Mouse (Mus musculus): ENCODE results near the gene Serpinb6a. TPM values are rescaled to one million over a fixed set of nuclear protein-coding genes. Genes with fewer than 3 reads are reported as not detected.
A peak's percentile ranks its signal among the peaks of the same experiment; 100 is the strongest.

Gene Serpinb6a
- polyA plus RNA-seq, 1 experiment from 2014 or later, result 12.9 TPM

GRCm38 (mm10) chr13:34037172-34038055, 34.8 kb upstream of the Serpinb6a start, which contains the start of gene Bphl:
Gene Bphl, plus strand, starts transcription at chr13:34037597.
- WGBS (ENCODE audit: insufficient replicate concordance), result under 1% methylated on average over 37 of the region's 37 CpGs
- Histone ChIP-seq H3K9ac (peak within 1 kb of the TSS; percentile 88), H3K27me3 (replicated peaks) (no peaks in the 10 kb centered on the region), H3K4me2 (peak within 1 kb of the TSS; percentile 82), H3K36me3 (peaks cover 22% of the 10 kb centered on the region), H3K4me3 (peak within 1 kb of the TSS; percentile 80), H3K9me3 (replicated peaks) (no peaks in the 10 kb centered on the region), H3K27ac (peak within 1 kb of the TSS; percentile 55), H3K4me1 (peaks cover 26% of the 10 kb centered on the region)
- ATAC-seq, result peak; percentile 92

GRCm38 (mm10) chr13:34036726-34037125, 34.1 kb upstream of the Serpinb6a start:
- Histone ChIP-seq H3K4me3 (no peak overlapping the region), H3K4me2 (0 out of 2 replicates have a peak overlapping the region, but pooled peaks have one; percentile 82), H3K27ac (0 out of 2 replicates have a peak overlapping the region, but pooled peaks have one; percentile 55), H3K9me3 (replicated peaks) (no peaks in the 10 kb centered on the region), H3K27me3 (replicated peaks) (no peaks in the 10 kb centered on the region), H3K9ac (no peak overlapping the region), H3K36me3 (peaks cover 28% of the 10 kb centered on the region), H3K4me1 (peaks cover 32% of the 10 kb centered on the region)
- WGBS (ENCODE audit: insufficient replicate concordance), result 83% methylated on average over 5 of the region's 5 CpGs
- ATAC-seq, result no peak

DNA sequence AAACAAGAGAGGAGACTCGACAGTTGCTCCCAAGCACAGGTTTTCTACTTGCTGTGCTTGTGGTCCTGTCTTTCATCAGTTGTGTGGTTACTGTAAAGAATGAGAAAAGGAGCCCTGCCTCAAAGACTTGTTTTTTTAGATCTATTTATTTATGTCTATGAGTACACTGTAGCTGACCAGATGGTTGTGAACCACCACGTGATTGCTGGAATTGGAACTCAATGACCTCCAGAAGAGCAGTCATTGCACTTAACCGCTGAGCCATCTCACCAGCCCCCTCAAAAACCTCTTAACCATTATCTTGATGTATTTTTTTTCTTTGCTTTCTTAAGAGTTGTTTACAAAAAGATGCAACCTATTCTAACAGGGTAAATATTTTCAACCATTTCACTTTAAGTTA, 32.8 kb upstream of the Serpinb6a start:
- Histone ChIP-seq H3K9ac (no peak overlapping the region), H3K4me3 (no peak overlapping the region), H3K4me2 (no peak overlapping the region), H3K4me1 (peaks cover 40% of the 10 kb centered on the region), H3K36me3 (peaks cover 40% of the 10 kb centered on the region), H3K27ac (no peak overlapping the region), H3K9me3 (replicated peaks) (no peaks in the 10 kb centered on the region), H3K27me3 (replicated peaks) (no peaks in the 10 kb centered on the region)
- no peak for ATAC-seq
- WGBS (ENCODE audit: insufficient replicate concordance), result 73% methylated on average over 3 of the region's 3 CpGs

GRCm38 (mm10) chr13:34032041-34032440, 29.4 kb upstream of the Serpinb6a start:
- ATAC-seq, result no peak
- H3K4me2 ChIP-seq, result no peak overlapping the region
- no peak overlapping the region for H3K4me3 ChIP-seq
- H3K27ac ChIP-seq, result no peak overlapping the region
- no peaks in the 10 kb centered on the region for H3K27me3 ChIP-seq (replicated peaks)
- WGBS (ENCODE audit: insufficient replicate concordance), result 45% methylated on average over 2 of the region's 2 CpGs
- no peaks in the 10 kb centered on the region for H3K9me3 ChIP-seq (replicated peaks)
- H3K9ac ChIP-seq, result no peak overlapping the region
- H3K36me3 ChIP-seq, result peaks cover 71% of the 10 kb centered on the region
- H3K4me1 ChIP-seq, result peaks cover 24% of the 10 kb centered on the region

DNA sequence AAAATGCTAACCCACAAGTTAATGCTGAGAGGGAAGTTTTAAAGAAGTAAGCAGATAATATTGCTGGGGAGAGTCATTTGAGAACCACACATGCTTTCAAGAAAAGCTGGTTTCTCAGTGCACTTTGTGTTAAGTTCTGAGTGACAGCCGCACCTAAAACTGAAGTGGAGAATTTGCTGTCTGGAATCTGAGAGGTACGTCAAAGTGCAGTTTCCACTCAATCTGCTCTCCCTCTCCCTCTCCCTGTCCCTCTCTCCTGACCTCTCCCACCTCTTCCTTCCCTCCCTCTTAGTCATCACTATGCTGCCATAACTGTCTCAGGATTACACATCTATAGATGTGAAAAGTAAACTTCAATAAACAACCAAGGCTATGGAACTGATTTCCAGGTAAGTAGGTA, 19.4 kb upstream of the Serpinb6a start:
- H3K4me2 ChIP-seq, result no peak overlapping the region
- H3K27ac ChIP-seq, result no peak overlapping the region
- no peaks in the 10 kb centered on the region for H3K27me3 ChIP-seq (replicated peaks)
- H3K9ac ChIP-seq, result no peak overlapping the region
- 86% methylated on average over 2 of the region's 2 CpGs for WGBS (ENCODE audit: insufficient replicate concordance)
- no peak overlapping the region for H3K4me3 ChIP-seq
- H3K4me1 ChIP-seq, result no peaks in the 10 kb centered on the region
- H3K36me3 ChIP-seq, result peaks cover 72% of the 10 kb centered on the region
- H3K9me3 ChIP-seq (replicated peaks), result no peaks in the 10 kb centered on the region
- no peak for ATAC-seq

- Histone ChIP-seq H3K36me3 (peaks cover 95% of the 10 kb centered on the region), H3K27me3 (replicated peaks) (no peaks in the 10 kb centered on the region), H3K4me3 (no peak overlapping the region), H3K4me2 (no peak overlapping the region), H3K9me3 (replicated peaks) (no peaks in the 10 kb centered on the region), H3K4me1 (no peaks in the 10 kb centered on the region), H3K9ac (no peak overlapping the region), H3K27ac (no peak overlapping the region)
- WGBS (ENCODE audit: insufficient replicate concordance), result 87% methylated on average over 1 of the region's 1 CpGs
- no peak for ATAC-seq
Measured at GRCm38 (mm10) chr13:34018521-34018920, 15.9 kb upstream of the Serpinb6a start.

- Histone ChIP-seq H3K36me3 (peaks cover 91% of the 10 kb centered on the region), H3K9ac (no peak overlapping the region), H3K4me1 (no peaks in the 10 kb centered on the region), H3K9me3 (replicated peaks) (no peaks in the 10 kb centered on the region), H3K4me2 (no peak overlapping the region), H3K27ac (no peak overlapping the region), H3K4me3 (no peak overlapping the region), H3K27me3 (replicated peaks) (no peaks in the 10 kb centered on the region)
- WGBS (ENCODE audit: insufficient replicate concordance), result 82% methylated on average over 9 of the region's 9 CpGs
- no peak for ATAC-seq
Measured at GRCm38 (mm10) chr13:34016927-34017569, 14.5 kb upstream of the Serpinb6a start.

GRCm38 (mm10) chr13:34007234-34007633, 4.6 kb upstream of the Serpinb6a start:
- Histone ChIP-seq H3K4me3 (no peak overlapping the region), H3K27me3 (replicated peaks) (no peaks in the 10 kb centered on the region)
- WGBS (ENCODE audit: insufficient replicate concordance), result 52% methylated on average over 2 of the region's 2 CpGs

DNA sequence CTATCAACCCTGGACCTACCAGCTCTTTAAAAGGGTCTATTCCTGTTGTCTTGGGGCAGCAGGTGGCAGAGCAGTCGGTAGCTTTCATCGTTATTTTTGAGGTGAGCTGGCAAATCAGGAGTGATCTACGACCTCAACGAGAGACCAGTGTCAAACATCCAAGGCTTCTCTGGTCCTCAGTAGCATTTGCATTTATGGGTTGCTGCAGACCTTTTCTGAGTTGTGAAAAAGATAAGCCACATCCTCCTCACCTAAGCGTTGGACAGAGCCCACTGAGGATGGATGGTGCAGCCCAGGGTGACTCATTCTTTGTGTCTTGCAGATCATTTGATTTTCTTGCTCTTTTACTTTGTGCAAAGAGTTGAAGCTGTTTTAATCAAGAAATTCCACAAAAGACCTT, 464 bp upstream of the Serpinb6a start:
- WGBS (ENCODE audit: insufficient replicate concordance), result 2% methylated on average over 5 of the region's 5 CpGs
- H3K27ac ChIP-seq, result peak overlapping the region; percentile 90
- no peak for ATAC-seq

More at GRCm38 (mm10) chr13:34007234-34007633, 4.6 kb upstream of the Serpinb6a start:
- Histone ChIP-seq H3K9me3 (replicated peaks) (no peaks in the 10 kb centered on the region), H3K4me2 (no peak overlapping the region), H3K36me3 (peaks cover 35% of the 10 kb centered on the region), H3K9ac (no peak overlapping the region), H3K4me1 (peaks cover 28% of the 10 kb centered on the region), H3K27ac (peak overlapping the region; percentile 37; the same call in 1 of the 2 replicates)
- ATAC-seq, result no peak

GRCm38 (mm10) chr13:33995197-33995596, 7.4 kb downstream of the Serpinb6a start:
- ATAC-seq, result no peak
- WGBS (ENCODE audit: insufficient replicate concordance), result 16% methylated on average over 1 of the region's 1 CpGs
- Histone ChIP-seq H3K4me3 (no peak overlapping the region), H3K27ac (no peak overlapping the region), H3K4me1 (0 out of 2 replicates have a peak, but pooled peaks cover 4% of the 10 kb centered on the region), H3K27me3 (replicated peaks) (no peaks in the 10 kb centered on the region), H3K36me3 (no peaks in the 10 kb centered on the region; the same call in 1 of the 2 replicates), H3K4me2 (no peak overlapping the region), H3K9ac (no peak overlapping the region), H3K9me3 (replicated peaks) (no peaks in the 10 kb centered on the region)

More for the DNA sequence above, 464 bp upstream of the Serpinb6a start:
- H3K36me3 ChIP-seq, result 0 out of 2 replicates have a peak, but pooled peaks cover 3% of the 10 kb centered on the region
- H3K9ac ChIP-seq, result peak overlapping the region; percentile 89
- H3K4me1 ChIP-seq, result peaks cover 42% of the 10 kb centered on the region
- no peaks in the 10 kb centered on the region for H3K9me3 ChIP-seq (replicated peaks)
- no peaks in the 10 kb centered on the region for H3K27me3 ChIP-seq (replicated peaks)
- peak overlapping the region; percentile 92 for H3K4me3 ChIP-seq
- peak overlapping the region; percentile 92 for H3K4me2 ChIP-seq

DNA sequence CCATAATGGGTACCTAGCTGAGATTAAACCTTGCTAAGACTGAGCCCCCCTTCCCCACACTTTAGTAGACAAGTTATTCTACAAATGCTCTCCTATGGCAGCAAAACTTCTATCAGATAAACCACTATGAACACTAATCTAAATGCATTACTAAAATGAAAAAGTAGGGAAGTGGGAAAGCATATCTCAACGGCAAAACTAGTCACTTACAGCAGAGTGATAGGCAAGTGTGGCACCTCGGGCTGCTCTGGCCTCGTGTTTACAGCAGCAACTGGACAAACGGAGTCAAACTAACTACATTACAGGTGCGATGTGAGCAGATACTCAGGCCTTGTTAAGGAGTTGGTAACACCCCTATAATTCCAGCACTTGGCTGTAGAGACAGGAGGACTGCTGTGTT, 13.0 kb downstream of the Serpinb6a start:
- Histone ChIP-seq H3K36me3 (peaks cover 26% of the 10 kb centered on the region), H3K27me3 (replicated peaks) (no peaks in the 10 kb centered on the region), H3K4me3 (no peak overlapping the region), H3K4me1 (0 out of 2 replicates have a peak, but pooled peaks cover 4% of the 10 kb centered on the region), H3K9ac (no peak overlapping the region), H3K9me3 (replicated peaks) (no peaks in the 10 kb centered on the region), H3K4me2 (no peak overlapping the region), H3K27ac (no peak overlapping the region)
- no peak for ATAC-seq
- WGBS (ENCODE audit: insufficient replicate concordance), result 56% methylated on average over 5 of the region's 5 CpGs

- no peaks in the 10 kb centered on the region for H3K27me3 ChIP-seq (replicated peaks)
- no peak overlapping the region for H3K27ac ChIP-seq
- no peak for ATAC-seq
- no peak overlapping the region for H3K4me2 ChIP-seq
- H3K9me3 ChIP-seq (replicated peaks), result no peaks in the 10 kb centered on the region
- H3K4me1 ChIP-seq, result peaks cover 28% of the 10 kb centered on the region
- 0 out of 2 replicates have a peak, but pooled peaks cover 8% of the 10 kb centered on the region for H3K36me3 ChIP-seq
- H3K4me3 ChIP-seq, result no peak overlapping the region
- no peak overlapping the region for H3K9ac ChIP-seq
Measured at GRCm38 (mm10) chr13:33966574-33966973, 36.0 kb downstream of the Serpinb6a start.
